Mouse (Mus musculus) E14TG2a.4 (cell line): ENCODE measurements around the gene Pask.
"Not testable (repeated sequence)": the region's sequence is repeated elsewhere in the genome, so short reads cannot be mapped to it uniquely, and the experiment has no call there.

ENCODE experiments used
- H3K27me3 ChIP-seq: 2 replicates; pipeline ENCODE4 v1.6.1; 2014; ENCODE audit warnings: low read length, control low read depth; ENCODE audit not compliant: insufficient read depth
- H3K36me3 ChIP-seq: 2 replicates; pipeline ENCODE4 v1.6.1; 2014; ENCODE audit warnings: low read length, control low read depth; ENCODE audit not compliant: insufficient read depth
- H3K4me1 ChIP-seq: replicated peaks from 2 replicates; pipeline ENCODE4 v1.6.1; 2014; ENCODE audit warnings: low read depth, low read length, control low read depth
- H3K4me3 ChIP-seq: replicated peaks from 2 replicates; pipeline ENCODE4 v1.5.1; 2014; ENCODE audit warnings: mild to moderate bottlenecking, low read length
- H3K9me3 ChIP-seq: 2 replicates; pipeline ENCODE4 v1.6.1; 2014; ENCODE audit warnings: low read length, control low read depth
- CTCF ChIP-seq: conservative IDR thresholded peaks from 2 replicates; pipeline ENCODE4 v1.5.1; 2014; ENCODE audit warnings: low read length
- NANOG ChIP-seq: IDR thresholded peaks from 2 replicates; pipeline ENCODE4 v1.6.1; 2014; ENCODE audit warnings: borderline replicate concordance, low read length, mixed read lengths
- POU5F1 ChIP-seq: IDR thresholded peaks from 2 replicates; pipeline ENCODE4 v1.6.1; 2014; ENCODE audit warnings: low read length, borderline replicate concordance

Gene Pask

GRCm38 (mm10) chr1:93300578-93300977, 42.7 kb downstream of the Pask start:
- H3K27me3 ChIP-seq = no peaks in the 10 kb centered on the region
- H3K36me3 ChIP-seq = peaks cover 92% of the 10 kb centered on the region
- H3K9me3 ChIP-seq = no peaks in the 10 kb centered on the region
- no peak for TF ChIP-seq CTCF
- TF ChIP-seq NANOG = no peak
- no peak for TF ChIP-seq POU5F1
- no peak overlapping the region for H3K4me3 ChIP-seq
- peaks cover 51% of the 10 kb centered on the region for H3K4me1 ChIP-seq

- H3K4me3 ChIP-seq = no peak overlapping the region
- peaks cover 46% of the 10 kb centered on the region for H3K4me1 ChIP-seq
- H3K27me3 ChIP-seq = no peaks in the 10 kb centered on the region
- TF ChIP-seq POU5F1 (no peak), CTCF (no peak), NANOG (no peak)
- no peaks in the 10 kb centered on the region for H3K9me3 ChIP-seq
- H3K36me3 ChIP-seq = peaks cover 92% of the 10 kb centered on the region
Measured at GRCm38 (mm10) chr1:93299791-93300190, 43.5 kb downstream of the Pask start.

GRCm38 (mm10) chr1:93294491-93294890, 48.8 kb downstream of the Pask start:
- Histone ChIP-seq H3K36me3 (peaks cover 59% of the 10 kb centered on the region), H3K4me1 (peaks cover 17% of the 10 kb centered on the region)
- not testable (repeated sequence) for H3K27me3 ChIP-seq

DNA sequence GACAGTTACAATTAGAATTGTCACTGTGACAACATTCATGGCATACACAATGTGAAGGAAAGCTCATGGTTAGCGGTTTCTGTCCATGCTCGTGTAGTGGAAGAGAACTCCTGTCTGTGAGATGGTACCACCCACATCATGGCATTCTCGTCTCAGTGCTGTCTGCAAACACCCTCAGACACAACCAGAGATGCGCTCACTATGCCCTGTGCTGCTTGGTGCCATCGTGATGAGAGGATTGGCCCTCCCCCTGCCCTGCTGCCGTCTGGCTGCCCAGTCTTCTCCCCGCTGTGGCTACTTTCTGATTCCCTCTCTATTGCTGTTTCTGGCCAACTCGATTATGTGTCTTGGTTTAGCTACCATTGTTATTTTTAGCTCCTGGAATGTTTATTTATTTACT, 51.3 kb downstream of the Pask start:
- TF ChIP-seq POU5F1 (no peak), NANOG (no peak), CTCF (no peak)
- Histone ChIP-seq H3K9me3 (no peaks in the 10 kb centered on the region), H3K4me3 (no peak overlapping the region), H3K36me3 (peaks cover 55% of the 10 kb centered on the region), H3K27me3 (no peaks in the 10 kb centered on the region), H3K4me1 (peaks cover 2% of the 10 kb centered on the region; the same call in 1 of the 2 replicates)

More at GRCm38 (mm10) chr1:93294491-93294890, 48.8 kb downstream of the Pask start:
- not testable (repeated sequence) for H3K9me3 ChIP-seq, H3K4me3 ChIP-seq

- H3K27me3 ChIP-seq = no peaks in the 10 kb centered on the region
- peaks cover 2% of the 10 kb centered on the region; the same call in 1 of the 2 replicates for H3K4me1 ChIP-seq
Measured at GRCm38 (mm10) chr1:93291591-93291990, 51.7 kb downstream of the Pask start.

GRCm38 (mm10) chr1:93290956-93291355, 52.3 kb downstream of the Pask start:
- peaks cover 53% of the 10 kb centered on the region for H3K36me3 ChIP-seq
- no peak overlapping the region for H3K4me3 ChIP-seq
- TF ChIP-seq NANOG (no peak), CTCF (no peak), POU5F1 (no peak)
- no peaks in the 10 kb centered on the region for H3K27me3 ChIP-seq
- no peaks in the 10 kb centered on the region for H3K9me3 ChIP-seq
- peaks cover 2% of the 10 kb centered on the region; the same call in 1 of the 2 replicates for H3K4me1 ChIP-seq

More at GRCm38 (mm10) chr1:93291591-93291990, 51.7 kb downstream of the Pask start:
- Histone ChIP-seq H3K36me3 (peaks cover 53% of the 10 kb centered on the region), H3K9me3 (no peaks in the 10 kb centered on the region), H3K4me3 (no peak overlapping the region)
- TF ChIP-seq POU5F1 (no peak), CTCF (no peak), NANOG (no peak)

- H3K4me3 ChIP-seq = no peak overlapping the region
- no peaks in the 10 kb centered on the region for H3K27me3 ChIP-seq
- H3K36me3 ChIP-seq = peaks cover 56% of the 10 kb centered on the region
- H3K9me3 ChIP-seq = no peaks in the 10 kb centered on the region
- TF ChIP-seq POU5F1 (no peak), NANOG (no peak), CTCF (no peak)
- H3K4me1 ChIP-seq = peaks cover 2% of the 10 kb centered on the region; the same call in 1 of the 2 replicates
Measured at GRCm38 (mm10) chr1:93289678-93290214, 53.5 kb downstream of the Pask start.

GRCm38 (mm10) chr1:93277041-93277440, 66.2 kb downstream of the Pask start:
- H3K9me3 ChIP-seq = no peaks in the 10 kb centered on the region
- peaks cover 26% of the 10 kb centered on the region for H3K4me1 ChIP-seq
- H3K27me3 ChIP-seq = 0 out of 2 replicates have a peak, but pooled peaks cover 3% of the 10 kb centered on the region
- H3K4me3 ChIP-seq = no peak overlapping the region
- H3K36me3 ChIP-seq = peaks cover 12% of the 10 kb centered on the region; the same call in 1 of the 2 replicates
- TF ChIP-seq POU5F1 = no peak
- no peak for TF ChIP-seq CTCF
- no peak for TF ChIP-seq NANOG

- Histone ChIP-seq H3K36me3 (peaks cover 12% of the 10 kb centered on the region; the same call in 1 of the 2 replicates), H3K4me1 (peaks cover 26% of the 10 kb centered on the region), H3K4me3 (no peak overlapping the region), H3K27me3 (peaks cover under 1% of the 10 kb centered on the region; the same call in 1 of the 2 replicates), H3K9me3 (no peaks in the 10 kb centered on the region)
- TF ChIP-seq CTCF = no peak
- TF ChIP-seq NANOG = no peak; the same call in 1 of the 2 replicates
- no peak for TF ChIP-seq POU5F1
Measured at GRCm38 (mm10) chr1:93275561-93275960, 67.7 kb downstream of the Pask start.
